Mouse (Mus musculus) liver, embryonic 12.5 days (tissue): ENCODE data around the gene Ano1. TPM values are rescaled to one million over a fixed set of nuclear protein-coding genes. Genes with fewer than 3 reads are reported as not detected.

Experiments
- ATAC-seq: fragments of 200-750 bp; cut with Nextera tagmentation; 2 replicates; pipeline ENCODE4 v1.8.0; 2017; ENCODE audit warnings: moderate number of reproducible peaks, mild to moderate bottlenecking, moderate library complexity
- H3K27ac ChIP-seq: fragments of 300-500 bp; sonication (generic); 2 replicates; pipeline ENCODE4 v1.5.1; 2016; ENCODE audit warnings: mild to moderate bottlenecking
- H3K27me3 ChIP-seq: fragments of 300-500 bp; sonication (generic); replicated peaks from 2 replicates; pipeline ENCODE4 v1.6.1; 2016; ENCODE audit warnings: mild to moderate bottlenecking, moderate library complexity
- H3K36me3 ChIP-seq: fragments of 300-500 bp; sonication (generic); 2 replicates; pipeline ENCODE4 v1.6.1; 2016; ENCODE audit warnings: mild to moderate bottlenecking, moderate library complexity
- H3K4me1 ChIP-seq: fragments of 300-500 bp; sonication (generic); 2 replicates; pipeline ENCODE4 v1.6.1; 2016
- H3K4me2 ChIP-seq: fragments of 300-500 bp; sonication (generic); 2 replicates; pipeline ENCODE4 v1.6.1; 2016; ENCODE audit warnings: mild to moderate bottlenecking, moderate library complexity
- H3K4me3 ChIP-seq: fragments of 300-500 bp; sonication (generic); 2 replicates; pipeline ENCODE4 v1.5.1; 2016; ENCODE audit warnings: mild to moderate bottlenecking, moderate library complexity
- H3K9ac ChIP-seq: fragments of 300-500 bp; sonication (generic); 2 replicates; pipeline ENCODE4 v1.6.1; 2016; ENCODE audit warnings: mild to moderate bottlenecking, moderate library complexity
- H3K9me3 ChIP-seq: fragments of 300-500 bp; sonication (generic); replicated peaks from 2 replicates; pipeline ENCODE4 v1.6.1; 2016; ENCODE audit warnings: mild to moderate bottlenecking, moderate library complexity
- WGBS: fragments of 180-500 bp; shearing (Covaris S2); methylation state at CpG from one replicate; pipeline ENCODE4 v1.1.7; 2016; ENCODE audit not compliant: insufficient replicate concordance; 5-methylcytosine and 5-hydroxymethylcytosine counted together
- polyA plus RNA-seq: library from polyadenylated mRNA; unstranded; fragments of >200 nt; fragmentation: Nextera tagmentation; extraction: Ambion mirVana; gene quantifications from 2 replicates; pipeline ENCODE4 v1.2.1, GENCODE M21; 2016

Ano1 gene
- polyA plus RNA-seq, 1 experiment from 2014 or later, result 7.2 TPM

- no peak overlapping the region for H3K4me3 ChIP-seq
- no peaks in the 10 kb centered on the region for H3K27me3 ChIP-seq
- H3K9me3 ChIP-seq, result no peaks in the 10 kb centered on the region
- H3K4me2 ChIP-seq, result no peak overlapping the region
- ATAC-seq, result no peak
- no peak overlapping the region for H3K9ac ChIP-seq
- peaks cover 39% of the 10 kb centered on the region for H3K4me1 ChIP-seq
- peaks cover 57% of the 10 kb centered on the region for H3K36me3 ChIP-seq
- 80% methylated on average over 3 of the region's 3 CpGs for WGBS
- H3K27ac ChIP-seq, result no peak overlapping the region
These were observed 206.5 kb downstream of the Ano1 start for GRCm38 (mm10) chr7:144545231-144545630.

GRCm38 (mm10) chr7:144541351-144541750 is 210.4 kb downstream of the Ano1 start:
- Histone ChIP-seq H3K27me3 (no peaks in the 10 kb centered on the region), H3K36me3 (peaks cover 28% of the 10 kb centered on the region), H3K4me3 (no peak overlapping the region), H3K9ac (no peak overlapping the region), H3K4me1 (peaks cover 41% of the 10 kb centered on the region), H3K9me3 (no peaks in the 10 kb centered on the region), H3K27ac (no peak overlapping the region), H3K4me2 (no peak overlapping the region)
- ATAC-seq, result no peak
- 61% methylated on average over 5 of the region's 5 CpGs for WGBS

- ATAC-seq, result peak; percentile 98
- Histone ChIP-seq H3K27ac (peak overlapping the region; percentile 87), H3K36me3 (peaks cover 9% of the 10 kb centered on the region; the same call in 1 of the 2 replicates), H3K4me2 (peak overlapping the region; percentile 37), H3K9ac (peak overlapping the region; percentile 46; the same call in 1 of the 2 replicates), H3K9me3 (no peaks in the 10 kb centered on the region), H3K27me3 (no peaks in the 10 kb centered on the region), H3K4me1 (peaks cover 62% of the 10 kb centered on the region), H3K4me3 (no peak overlapping the region)
- WGBS, result 20% methylated on average over 2 of the region's 2 CpGs
These were observed 212.6 kb downstream of the Ano1 start for GRCm38 (mm10) chr7:144539146-144539545.

Other genes with a start within 250 kb of the Ano1 start
- 29.1 and 29.9 TPM in 2 replicates for gene Ppfia1, start 198.2 kb downstream of the Ano1 start, polyA plus RNA-seq
- 7.7 and 8.0 TPM in 2 replicates for gene Fadd, start 169.5 kb downstream of the Ano1 start, polyA plus RNA-seq
- gene Fgf3, start 86.1 kb upstream of the Ano1 start, polyA plus RNA-seq, result 0.20 and 0.47 TPM in 2 replicates
- gene Fgf4, start 95.4 kb upstream of the Ano1 start, polyA plus RNA-seq, result not detected in 2 replicates
- gene Fgf15, start 144.6 kb upstream of the Ano1 start, polyA plus RNA-seq, result not detected in 2 replicates
- 11.6 and 12.8 TPM in 2 replicates for gene LTO1, start 163.1 kb upstream of the Ano1 start, polyA plus RNA-seq
- 46.0 and 47.1 TPM in 2 replicates for gene Ccnd1, start 188.0 kb upstream of the Ano1 start, polyA plus RNA-seq